Comparison of ENCODE assay signal across 12 mouse cellular contexts in genomic region chr5:129297657-129298349, GRCm38 (mm10).
DNase-seq lines count a peak whose midpoint lies in the region; ATAC-seq and TF ChIP-seq lines count a peak whose summit lies in the region.
"Had no signal": no experiment of that assay in that cellular context is flagged by ENCODE, and none has a peak within 500 bp of the region (broad histone marks: within the 10 kb centered on the region; RNA-seq: fewer than 3 reads in every experiment).

No protein-coding gene starts in this region.

- no peak overlapping the region for H3K4me2 ChIP-seq in hindbrain, embryonic 13.5 days
- H3K4me2 ChIP-seq in hindbrain, embryonic 11.5 days (replicated peaks; ENCODE audit: low read depth, low read length) = no peak overlapping the region
- peak overlapping the region; percentile 25 for H3K4me2 ChIP-seq in forebrain, embryonic 13.5 days
- no peak overlapping the region for H3K4me2 ChIP-seq in intestine, postnatal 0 days (replicated peaks; ENCODE audit: low read depth)

- no peaks in the 10 kb centered on the region for H3K36me3 ChIP-seq in hindbrain, embryonic 13.5 days
- H3K36me3 ChIP-seq in hindbrain, embryonic 11.5 days (ENCODE audit: control insufficient read depth, insufficient read depth, low read length) = no peaks in the 10 kb centered on the region
- no peaks in the 10 kb centered on the region for H3K36me3 ChIP-seq in forebrain, embryonic 13.5 days (ENCODE audit: poor library complexity, severe bottlenecking)
- H3K36me3 ChIP-seq in intestine, postnatal 0 days (ENCODE audit: control insufficient read depth, insufficient read depth) = no peaks in the 10 kb centered on the region

- no peak for TF ChIP-seq CTCF in intestine, postnatal 0 days (IDR thresholded peaks at IDR 0.05; ENCODE audit: low read depth)

- 42% methylated on average over 11 of the region's 11 CpGs for WGBS in hindbrain, embryonic 13.5 days
- WGBS in hindbrain, embryonic 11.5 days = 50% methylated on average over 11 of the region's 11 CpGs
- WGBS in forebrain, embryonic 13.5 days = 16% methylated on average over 11 of the region's 11 CpGs
- 55% methylated on average over 11 of the region's 11 CpGs for WGBS in intestine, postnatal 0 days

- no peak overlapping the region for H3K9ac ChIP-seq in hindbrain, embryonic 13.5 days
- no peak overlapping the region for H3K9ac ChIP-seq in hindbrain, embryonic 11.5 days (ENCODE audit: low read depth, low read length)
- H3K9ac ChIP-seq in forebrain, embryonic 13.5 days = no peak overlapping the region
- no peak overlapping the region for H3K9ac ChIP-seq in intestine, postnatal 0 days (ENCODE audit: low read depth, low read length)

- H3K4me3 ChIP-seq in hindbrain, embryonic 13.5 days = no peak overlapping the region
- H3K4me3 ChIP-seq in hindbrain, embryonic 11.5 days (ENCODE audit: low read depth, low read length) = no peak overlapping the region
- no peak overlapping the region for H3K4me3 ChIP-seq in forebrain, embryonic 13.5 days
- H3K4me3 ChIP-seq in intestine, postnatal 0 days (ENCODE audit: low read depth, low read length) = no peak overlapping the region

- H3K4me1 ChIP-seq in hindbrain, embryonic 13.5 days (replicated peaks) = peaks cover 20% of the 10 kb centered on the region
- no peaks in the 10 kb centered on the region for H3K4me1 ChIP-seq in hindbrain, embryonic 11.5 days (replicated peaks; ENCODE audit: control insufficient read depth, insufficient read depth, low read length)
- H3K4me1 ChIP-seq in forebrain, embryonic 13.5 days = peaks cover 11% of the 10 kb centered on the region
- H3K4me1 ChIP-seq in intestine, postnatal 0 days (replicated peaks; ENCODE audit: control insufficient read depth, insufficient read depth, low read length) = no peaks in the 10 kb centered on the region

- no peaks in the 10 kb centered on the region for H3K9me3 ChIP-seq in hindbrain, embryonic 13.5 days
- H3K9me3 ChIP-seq in hindbrain, embryonic 11.5 days (ENCODE audit: control insufficient read depth, low read length) = no peaks in the 10 kb centered on the region
- H3K9me3 ChIP-seq in forebrain, embryonic 13.5 days (replicated peaks) = no peaks in the 10 kb centered on the region
- H3K9me3 ChIP-seq in intestine, postnatal 0 days (ENCODE audit: control insufficient read depth) = no peaks in the 10 kb centered on the region

- DNase-seq in hindbrain, embryonic 11.5 days (ENCODE audit: low spot score) = no peak
- peak; percentile 42 for DNase-seq in MN1 (ENCODE audit: low spot score)
- DNase-seq in kidney, postnatal 10 days = peak; percentile 54
- no peak for DNase-seq in adipocyte (ENCODE audit: low spot score)
- DNase-seq: cerebellum, adult 11-12 months; heart, adult 11 months; thymus, postnatal 14 days had no signal

- H3K27me3 ChIP-seq in hindbrain, embryonic 13.5 days = no peaks in the 10 kb centered on the region
- no peaks in the 10 kb centered on the region for H3K27me3 ChIP-seq in hindbrain, embryonic 11.5 days (ENCODE audit: control insufficient read depth, insufficient read depth, low read length)
- peaks cover 37% of the 10 kb centered on the region for H3K27me3 ChIP-seq in forebrain, embryonic 13.5 days
- no peaks in the 10 kb centered on the region for H3K27me3 ChIP-seq in intestine, postnatal 0 days (replicated peaks; ENCODE audit: control insufficient read depth, insufficient read depth, low read length)

- 0 out of 2 replicates have a peak, but pooled peaks have one; percentile 32 for ATAC-seq in hindbrain, embryonic 13.5 days (ENCODE audit: low FRiP score)
- no peak for ATAC-seq in hindbrain, embryonic 11.5 days (ENCODE audit: low FRiP score)
- peak; percentile 59; the same call in 1 of the 2 replicates for ATAC-seq in forebrain, embryonic 13.5 days
- no peak for ATAC-seq in megakaryocyte-erythroid progenitor cell, adult 5-6 weeks (replicated peaks; ENCODE audit: low FRiP score, low TSS enrichment, poor library complexity, severe bottlenecking)
- ATAC-seq in intestine, postnatal 0 days = no peak
- ATAC-seq: intestine, embryonic 16.5 days had no signal

- peak overlapping the region; percentile 64 for H3K27ac ChIP-seq in hindbrain, embryonic 13.5 days
- H3K27ac ChIP-seq in hindbrain, embryonic 11.5 days (ENCODE audit: low read depth, low read length) = no peak overlapping the region
- peak overlapping the region; percentile 25 for H3K27ac ChIP-seq in forebrain, embryonic 13.5 days
- H3K27ac ChIP-seq in intestine, postnatal 0 days (ENCODE audit: low read depth, low read length) = no peak overlapping the region

Comparison
In these comparisons a context has a peak if more than half of its experiments do, and no peak if none do; other contexts are left out.
1. ATAC-seq: peak in hindbrain, embryonic 13.5 days (single experiment) and forebrain, embryonic 13.5 days (single experiment); none in hindbrain, embryonic 11.5 days (single experiment), megakaryocyte-erythroid progenitor cell, adult 5-6 weeks (single experiment) and intestine, postnatal 0 days (single experiment).
2. H3K27ac ChIP-seq: peak in hindbrain, embryonic 13.5 days (single experiment) and forebrain, embryonic 13.5 days (single experiment); none in hindbrain, embryonic 11.5 days (single experiment) and intestine, postnatal 0 days (single experiment).
3. DNase-seq: peak in MN1 (single experiment) and kidney, postnatal 10 days (single experiment); none in hindbrain, embryonic 11.5 days (single experiment) and adipocyte (single experiment).